Mouse (Mus musculus): ENCODE data around the gene Sumo3. TPM values are rescaled to one million over a fixed set of nuclear protein-coding genes. Genes with fewer than 3 reads are reported as not detected.

The Sumo3 gene
- total and polyA plus RNA-seq, 3 experiments = 151 to 342 TPM; not detected in 1

GRCm38 (mm10) chr10:77589117-77589516, 16.8 kb upstream of the Sumo3 start:
- Histone ChIP-seq H3K36me3 (ENCODE audit: control insufficient read depth in 1 of 2, insufficient read depth in 2 of 2, low read length in 2 of 2) (peaks cover 5 to 9% of the 10 kb centered on the region in 2 experiments), H3K27me3 (ENCODE audit: control insufficient read depth in 1 of 2, insufficient read depth in 2 of 2, low read length in 2 of 2) (no peaks in the 10 kb centered on the region), H3K27ac (ENCODE audit: control insufficient read depth, low read depth, low read length) (peak overlapping the region; percentile 55), H3K79me2 (ENCODE audit: control insufficient read depth, insufficient read depth, low read length, poor library complexity) (peaks cover 5% of the 10 kb centered on the region), H3K9ac (ENCODE audit: control insufficient read depth, low read depth, low read length, poor library complexity, severe bottlenecking) (0 out of 2 replicates have a peak overlapping the region, but pooled peaks have one; percentile 5), H3K9me3 (replicated peaks; ENCODE audit: insufficient read depth, low read length) (no peaks in the 10 kb centered on the region), H3K4me1 (ENCODE audit: control insufficient read depth in 1 of 2, insufficient read depth in 2 of 2, low read length in 2 of 2) (peaks cover 8 to 10% of the 10 kb centered on the region in 2 experiments), H3K4me3 (ENCODE audit: control insufficient read depth in 1 of 2, insufficient read depth in 1 of 2, low read depth in 2 of 2, low read length in 2 of 2) (no peak overlapping the region)
- TF ChIP-seq ETS1 (IDR thresholded peaks at IDR 0.05; ENCODE audit: low read depth, low read length) (0 out of 2 replicates have a peak, but pooled peaks have one; percentile 15), TBP (IDR thresholded peaks at IDR 0.05; ENCODE audit: low read depth, low read length) (no peak), MAZ (IDR thresholded peaks at IDR 0.05; ENCODE audit: low read depth, low read length) (0 out of 2 replicates have a peak, but pooled peaks have one; percentile 35), NELFE (IDR thresholded peaks at IDR 0.05; ENCODE audit: low read depth, low read length) (no peak), NRF1 (IDR thresholded peaks at IDR 0.05; ENCODE audit: insufficient read depth, low read depth, low read length, poor library complexity, severe bottlenecking) (0 out of 2 replicates have a peak, but pooled peaks have one; percentile 21), MXI1 (IDR thresholded peaks at IDR 0.05; ENCODE audit: low read depth, low read length) (peak; percentile 35; the same call in 1 of the 2 replicates), GATA1 (IDR thresholded peaks at IDR 0.05; ENCODE audit: low read depth, low read length) (peak; percentile 38; the same call in 1 of the 2 replicates), EP300 (IDR thresholded peaks at IDR 0.05; ENCODE audit: low read depth in 1 of 2, low read length in 2 of 2) (peak in 1 of 2 experiments; percentile 24; a peak in 1 of 4 replicates), HCFC1 (IDR thresholded peaks at IDR 0.05; ENCODE audit: low read depth, low read length) (peak; percentile 32; the same call in 1 of the 2 replicates)
- peak; percentile 75 for DNase-seq (ENCODE audit: low read depth, low spot score)

DNA sequence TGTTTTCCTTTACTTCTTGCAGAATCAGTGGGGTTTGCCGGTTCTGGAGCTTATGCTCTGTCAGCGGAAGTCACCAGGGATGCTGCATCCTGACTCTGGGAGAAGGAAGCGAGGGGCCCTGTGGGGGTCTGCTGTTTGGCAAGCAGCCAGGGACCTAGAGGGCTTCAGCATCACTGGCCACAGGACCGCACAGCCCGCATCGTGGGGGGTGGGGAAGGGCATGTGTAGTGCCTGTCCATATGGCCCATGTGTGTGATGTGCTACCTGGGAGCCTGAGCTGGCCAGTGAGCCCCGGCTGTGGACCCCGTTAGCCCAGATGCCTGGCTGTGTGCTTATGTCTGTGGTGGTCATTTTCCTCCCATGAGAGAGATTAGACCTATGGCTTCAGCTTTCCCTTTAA, 16.1 kb upstream of the Sumo3 start:
- Histone ChIP-seq H3K79me2 (ENCODE audit: control insufficient read depth, insufficient read depth, low read length, poor library complexity) (peaks cover 5% of the 10 kb centered on the region), H3K9ac (ENCODE audit: control insufficient read depth, low read depth, low read length, poor library complexity, severe bottlenecking) (no peak overlapping the region), H3K27me3 (ENCODE audit: control insufficient read depth in 1 of 2, insufficient read depth in 2 of 2, low read length in 2 of 2) (no peaks in the 10 kb centered on the region), H3K4me3 (ENCODE audit: control insufficient read depth in 1 of 2, insufficient read depth in 1 of 2, low read depth in 2 of 2, low read length in 2 of 2) (no peak overlapping the region), H3K4me1 (ENCODE audit: control insufficient read depth in 1 of 2, insufficient read depth in 2 of 2, low read length in 2 of 2) (peaks cover 8 to 10% of the 10 kb centered on the region in 2 experiments), H3K9me3 (replicated peaks; ENCODE audit: insufficient read depth, low read length) (no peaks in the 10 kb centered on the region), H3K36me3 (ENCODE audit: control insufficient read depth in 1 of 2, insufficient read depth in 2 of 2, low read length in 2 of 2) (peaks cover 5 to 11% of the 10 kb centered on the region in 2 experiments), H3K27ac (ENCODE audit: control insufficient read depth, low read depth, low read length) (no peak overlapping the region)
- no peak for TF ChIP-seq MAX (IDR thresholded peaks at IDR 0.05; ENCODE audit: low read length)
- no peak for TF ChIP-seq MYC (IDR thresholded peaks at IDR 0.05; ENCODE audit: low read depth, low read length)
- no peak for TF ChIP-seq SIN3A (IDR thresholded peaks at IDR 0.05; ENCODE audit: low read length)
- no peak for TF ChIP-seq RCOR1 (IDR thresholded peaks at IDR 0.05; ENCODE audit: low read depth, low read length)
- no peak for TF ChIP-seq EP300 (IDR thresholded peaks at IDR 0.05; ENCODE audit: low read depth in 1 of 2, low read length in 2 of 2)
- no peak for TF ChIP-seq TCF12 (IDR thresholded peaks at IDR 0.05; ENCODE audit: low read depth, low read length)
- TF ChIP-seq CHD1 (IDR thresholded peaks at IDR 0.05; ENCODE audit: low read depth, low read length) = no peak
- TF ChIP-seq NELFE (IDR thresholded peaks at IDR 0.05; ENCODE audit: low read depth, low read length) = no peak
- TF ChIP-seq MEF2A (IDR thresholded peaks at IDR 0.05; ENCODE audit: extremely low read depth, insufficient replicate concordance, low read depth, low read length, poor library complexity, severe bottlenecking) = no peak
- TF ChIP-seq MXI1 (IDR thresholded peaks at IDR 0.05; ENCODE audit: low read depth, low read length) = no peak
- no peak for TF ChIP-seq TBP (IDR thresholded peaks at IDR 0.05; ENCODE audit: low read depth, low read length)
- TF ChIP-seq ZMIZ1 (IDR thresholded peaks at IDR 0.05; ENCODE audit: low read depth, low read length) = no peak
- TF ChIP-seq MAZ (IDR thresholded peaks at IDR 0.05; ENCODE audit: low read depth, low read length) = no peak
- no peak for TF ChIP-seq ZC3H11A (IDR thresholded peaks at IDR 0.05; ENCODE audit: low read depth, low read length)
- TF ChIP-seq HCFC1 (IDR thresholded peaks at IDR 0.05; ENCODE audit: low read depth, low read length) = no peak
- TF ChIP-seq POLR2AphosphoS5 (IDR thresholded peaks at IDR 0.05; ENCODE audit: borderline replicate concordance, low read depth, low read length) = no peak
- no peak for TF ChIP-seq UBTF (IDR thresholded peaks at IDR 0.05; ENCODE audit: borderline replicate concordance, insufficient read depth, low read depth, low read length)
- no peak for DNase-seq (ENCODE audit: low read depth, low spot score)

Measured in MEL (cell line).